Mouse (Mus musculus) forebrain, embryonic 13.5 days (tissue): Measurements from ENCODE around the gene Gch1. TPM values are rescaled to one million over a fixed set of nuclear protein-coding genes. Genes with fewer than 3 reads are reported as not detected.

Experiments used
- ATAC-seq: fragments of 200-750 bp; cut with Nextera tagmentation; 2 replicates; pipeline ENCODE4 v1.8.0; 2017
- H3K27ac ChIP-seq: fragments of 300-500 bp; sonication (generic); 2 replicates; pipeline ENCODE4 v1.5.1; 2015; ENCODE audit warnings: inconsistent platforms, mild to moderate bottlenecking, moderate library complexity
- H3K27me3 ChIP-seq: fragments of 300-500 bp; sonication (generic); 2 replicates; pipeline ENCODE4 v1.6.1; 2015; ENCODE audit warnings: mild to moderate bottlenecking, inconsistent platforms
- H3K36me3 ChIP-seq: fragments of 300-500 bp; sonication (generic); 2 replicates; pipeline ENCODE4 v1.6.1; 2015; ENCODE audit warnings: mild to moderate bottlenecking, inconsistent platforms; ENCODE audit not compliant: poor library complexity, severe bottlenecking
- H3K4me1 ChIP-seq: fragments of 300-500 bp; sonication (generic); 2 replicates; pipeline ENCODE4 v1.6.1; 2015; ENCODE audit warnings: inconsistent platforms
- H3K4me2 ChIP-seq: fragments of 300-500 bp; sonication (generic); 2 replicates; pipeline ENCODE4 v1.6.1; 2015; ENCODE audit warnings: inconsistent platforms, mild to moderate bottlenecking, moderate library complexity
- H3K4me3 ChIP-seq: fragments of 300-500 bp; sonication (generic); 2 replicates; pipeline ENCODE4 v1.5.1; 2015; ENCODE audit warnings: mild to moderate bottlenecking, inconsistent platforms
- H3K9ac ChIP-seq: fragments of 300-500 bp; sonication (generic); 2 replicates; pipeline ENCODE4 v1.6.1; 2015; ENCODE audit warnings: mild to moderate bottlenecking, inconsistent platforms
- H3K9me3 ChIP-seq: fragments of 300-500 bp; sonication (generic); replicated peaks from 2 replicates; pipeline ENCODE4 v1.6.1; 2016; ENCODE audit warnings: inconsistent platforms
- WGBS: fragments of 180-500 bp; shearing (Covaris S2); methylation state at CpG from one replicate; pipeline ENCODE4 v1.1.7; 2015; 5-methylcytosine and 5-hydroxymethylcytosine counted together
- polyA plus RNA-seq: library from polyadenylated mRNA; unstranded; fragments of >200 nt; fragmentation: Nextera tagmentation; extraction: Ambion mirVana; gene quantifications from 2 replicates; pipeline ENCODE4 v1.2.1, GENCODE M21; 2015

The Gch1 gene
- polyA plus RNA-seq, 1 experiment from 2014 or later = 1.4 TPM

GRCm38 (mm10) chr14:47176226-47176625, 13.0 kb downstream of the Gch1 start:
- Histone ChIP-seq H3K27me3 (no peaks in the 10 kb centered on the region), H3K4me3 (no peak overlapping the region), H3K36me3 (no peaks in the 10 kb centered on the region), H3K9me3 (no peaks in the 10 kb centered on the region), H3K4me2 (no peak overlapping the region), H3K4me1 (no peaks in the 10 kb centered on the region), H3K27ac (no peak overlapping the region), H3K9ac (no peak overlapping the region)
- no peak for ATAC-seq
- WGBS = 89% methylated on average over 5 of the region's 5 CpGs

- no peaks in the 10 kb centered on the region for H3K36me3 ChIP-seq
- no peak overlapping the region for H3K9ac ChIP-seq
- no peaks in the 10 kb centered on the region for H3K9me3 ChIP-seq
- no peak overlapping the region for H3K4me2 ChIP-seq
- no peak overlapping the region for H3K4me3 ChIP-seq
- no peak for ATAC-seq
- H3K4me1 ChIP-seq = no peaks in the 10 kb centered on the region
- H3K27me3 ChIP-seq = no peaks in the 10 kb centered on the region
- no peak overlapping the region for H3K27ac ChIP-seq
- 82% methylated on average over 5 of the region's 5 CpGs for WGBS
Measured at GRCm38 (mm10) chr14:47175136-47175535, 14.1 kb downstream of the Gch1 start.

- Histone ChIP-seq H3K36me3 (no peaks in the 10 kb centered on the region), H3K4me2 (no peak overlapping the region), H3K9ac (no peak overlapping the region), H3K9me3 (no peaks in the 10 kb centered on the region), H3K4me3 (no peak overlapping the region), H3K27me3 (no peaks in the 10 kb centered on the region), H3K27ac (no peak overlapping the region), H3K4me1 (no peaks in the 10 kb centered on the region)
- 80% methylated on average over 5 of the region's 5 CpGs for WGBS
- no peak for ATAC-seq
Measured at GRCm38 (mm10) chr14:47172073-47172472, 17.1 kb downstream of the Gch1 start.

GRCm38 (mm10) chr14:47170499-47171109, 18.6 kb downstream of the Gch1 start:
- WGBS = 65% methylated on average over 3 of the region's 3 CpGs
- Histone ChIP-seq H3K27ac (no peak overlapping the region), H3K27me3 (no peaks in the 10 kb centered on the region), H3K4me2 (no peak overlapping the region), H3K4me3 (no peak overlapping the region), H3K4me1 (no peaks in the 10 kb centered on the region), H3K9ac (no peak overlapping the region), H3K9me3 (no peaks in the 10 kb centered on the region), H3K36me3 (no peaks in the 10 kb centered on the region)
- ATAC-seq = no peak

- no peak overlapping the region for H3K9ac ChIP-seq
- no peak overlapping the region for H3K4me3 ChIP-seq
- no peak overlapping the region for H3K4me2 ChIP-seq
- 89% methylated on average over 9 of the region's 9 CpGs for WGBS
- no peaks in the 10 kb centered on the region for H3K9me3 ChIP-seq
- no peaks in the 10 kb centered on the region for H3K4me1 ChIP-seq
- H3K27me3 ChIP-seq = no peaks in the 10 kb centered on the region
- H3K27ac ChIP-seq = no peak overlapping the region
- no peaks in the 10 kb centered on the region for H3K36me3 ChIP-seq
- ATAC-seq = no peak
Measured at GRCm38 (mm10) chr14:47169677-47170410, 19.4 kb downstream of the Gch1 start.

- no peak overlapping the region for H3K4me3 ChIP-seq
- WGBS = 87% methylated on average over 5 of the region's 5 CpGs
- H3K4me1 ChIP-seq = no peaks in the 10 kb centered on the region
- H3K4me2 ChIP-seq = no peak overlapping the region
- no peaks in the 10 kb centered on the region for H3K9me3 ChIP-seq
- H3K9ac ChIP-seq = no peak overlapping the region
- ATAC-seq = no peak
- no peak overlapping the region for H3K27ac ChIP-seq
- no peaks in the 10 kb centered on the region for H3K36me3 ChIP-seq
- no peaks in the 10 kb centered on the region for H3K27me3 ChIP-seq
Measured at GRCm38 (mm10) chr14:47165741-47166140, 23.5 kb downstream of the Gch1 start.

GRCm38 (mm10) chr14:47165117-47165516, 24.1 kb downstream of the Gch1 start:
- H3K27ac ChIP-seq = no peak overlapping the region
- H3K36me3 ChIP-seq = no peaks in the 10 kb centered on the region
- no peak overlapping the region for H3K4me2 ChIP-seq
- no peaks in the 10 kb centered on the region for H3K27me3 ChIP-seq
- no peaks in the 10 kb centered on the region for H3K9me3 ChIP-seq
- H3K4me3 ChIP-seq = no peak overlapping the region
- 81% methylated on average over 5 of the region's 5 CpGs for WGBS
- no peak overlapping the region for H3K9ac ChIP-seq
- H3K4me1 ChIP-seq = no peaks in the 10 kb centered on the region
- ATAC-seq = no peak

GRCm38 (mm10) chr14:47161921-47162427, 27.2 kb downstream of the Gch1 start:
- WGBS = 70% methylated on average over 4 of the region's 5 CpGs
- H3K27me3 ChIP-seq = no peaks in the 10 kb centered on the region
- H3K27ac ChIP-seq = no peak overlapping the region
- H3K4me2 ChIP-seq = no peak overlapping the region
- ATAC-seq = no peak
- no peaks in the 10 kb centered on the region for H3K4me1 ChIP-seq
- no peak overlapping the region for H3K4me3 ChIP-seq
- no peaks in the 10 kb centered on the region for H3K9me3 ChIP-seq
- H3K36me3 ChIP-seq = no peaks in the 10 kb centered on the region
- no peak overlapping the region for H3K9ac ChIP-seq

GRCm38 (mm10) chr14:47160051-47160640, 29.1 kb downstream of the Gch1 start:
- no peaks in the 10 kb centered on the region for H3K27me3 ChIP-seq
- no peak for ATAC-seq
- H3K36me3 ChIP-seq = no peaks in the 10 kb centered on the region
- H3K4me1 ChIP-seq = no peaks in the 10 kb centered on the region
- no peak overlapping the region for H3K4me2 ChIP-seq
- H3K4me3 ChIP-seq = no peak overlapping the region
- no peak overlapping the region for H3K9ac ChIP-seq
- H3K9me3 ChIP-seq = no peaks in the 10 kb centered on the region
- 65% methylated on average over 2 of the region's 2 CpGs for WGBS
- no peak overlapping the region for H3K27ac ChIP-seq

- Histone ChIP-seq H3K4me1 (no peaks in the 10 kb centered on the region), H3K9me3 (no peaks in the 10 kb centered on the region), H3K4me2 (no peak overlapping the region), H3K9ac (no peak overlapping the region), H3K4me3 (no peak overlapping the region), H3K27me3 (no peaks in the 10 kb centered on the region), H3K27ac (no peak overlapping the region), H3K36me3 (no peaks in the 10 kb centered on the region)
- no peak for ATAC-seq
- WGBS = 92% methylated on average over 3 of the region's 3 CpGs
Measured at GRCm38 (mm10) chr14:47154303-47154702, 34.9 kb downstream of the Gch1 start.

GRCm38 (mm10) chr14:47151306-47151705, 37.9 kb downstream of the Gch1 start:
- Histone ChIP-seq H3K36me3 (no peaks in the 10 kb centered on the region), H3K4me1 (no peaks in the 10 kb centered on the region), H3K4me3 (no peak overlapping the region), H3K27ac (no peak overlapping the region), H3K4me2 (no peak overlapping the region), H3K27me3 (no peaks in the 10 kb centered on the region), H3K9ac (no peak overlapping the region), H3K9me3 (no peaks in the 10 kb centered on the region)
- no peak for ATAC-seq
- WGBS = 90% methylated on average over 6 of the region's 6 CpGs

- H3K4me3 ChIP-seq = no peak overlapping the region
- H3K9me3 ChIP-seq = no peaks in the 10 kb centered on the region
- 97% methylated on average over 5 of the region's 5 CpGs for WGBS
- H3K4me2 ChIP-seq = no peak overlapping the region
- H3K27me3 ChIP-seq = no peaks in the 10 kb centered on the region
- H3K36me3 ChIP-seq = no peaks in the 10 kb centered on the region
- H3K9ac ChIP-seq = no peak overlapping the region
- no peak overlapping the region for H3K27ac ChIP-seq
- H3K4me1 ChIP-seq = no peaks in the 10 kb centered on the region
- ATAC-seq = no peak
Measured at GRCm38 (mm10) chr14:47144326-47144725, 44.9 kb downstream of the Gch1 start.
